Mouse (Mus musculus) skeletal muscle tissue, adult 2 months (tissue): ENCODE measurements at regions not wholly inside any gene's neighbourhood (a gene's known extent, or its start where the extent isn't known, plus 50 kb on each side); places are given as distances from the start of the nearest gene placed in this dataset.
"Not testable (repeated sequence)": the region's sequence is repeated elsewhere in the genome, so short reads cannot be mapped to it uniquely, and the experiment has no call there.

Experiments used
- DNase-seq: peaks from one replicate; pipeline ENCODE4 v3.0.0-alpha.2; 2012; ENCODE audit warnings: low read depth, low spot score

GRCm38 (mm10) chr13:57055409-57056195 lies 159.8 kb upstream of the Trpc7 start:
- no peak for DNase-seq

- DNase-seq, result no peak
Observed at GRCm38 (mm10) chr13:57053361-57053760, 157.6 kb upstream of the Trpc7 start.

- not testable (repeated sequence) for DNase-seq
Observed at GRCm38 (mm10) chr13:57046130-57046529, 150.3 kb upstream of the Trpc7 start.

GRCm38 (mm10) chr13:57044455-57044854 lies 148.7 kb upstream of the Trpc7 start:
- DNase-seq, result peak; percentile 35

GRCm38 (mm10) chr13:57043316-57043974 lies 147.7 kb upstream of the Trpc7 start:
- DNase-seq, result peak; percentile 9

GRCm38 (mm10) chr13:57042514-57042913 lies 146.7 kb upstream of the Trpc7 start:
- no peak for DNase-seq

GRCm38 (mm10) chr13:57032871-57033270 lies 137.1 kb upstream of the Trpc7 start:
- no peak for DNase-seq

GRCm38 (mm10) chr13:57017553-57018341 lies 122.0 kb upstream of the Trpc7 start:
- DNase-seq, result peak; percentile 16

- DNase-seq, result no peak
Observed at GRCm38 (mm10) chr13:57016465-57017272, 120.9 kb upstream of the Trpc7 start.

- not testable (repeated sequence) for DNase-seq
Observed at GRCm38 (mm10) chr13:57007236-57007635, 111.4 kb upstream of the Trpc7 start.

GRCm38 (mm10) chr13:57003565-57004132 lies 107.9 kb upstream of the Trpc7 start:
- no peak for DNase-seq

- no peak for DNase-seq
Observed at GRCm38 (mm10) chr13:56992022-56992421, 96.2 kb upstream of the Trpc7 start.

GRCm38 (mm10) chr13:56974063-56974462 lies 78.3 kb upstream of the Trpc7 start:
- no peak for DNase-seq

- DNase-seq, result no peak
Observed at GRCm38 (mm10) chr13:56955358-56955757, 59.6 kb upstream of the Trpc7 start.

GRCm38 (mm10) chr13:56948086-56948485 lies 52.3 kb upstream of the Trpc7 start:
- no peak for DNase-seq

- DNase-seq, result no peak
Observed at GRCm38 (mm10) chr13:56947266-56947665, 51.5 kb upstream of the Trpc7 start.
